Mouse (Mus musculus) lung, adult 2 months (tissue): Measurements from ENCODE around the gene Tcf7l2.

Experiments
- CTCF ChIP-seq: fragments of 200-500 bp; IDR thresholded peaks from 2 replicates; pipeline ENCODE4 v1.5.1; 2011; ENCODE audit warnings: mild to moderate bottlenecking, low read length, control low read depth; ENCODE audit not compliant: insufficient read depth
- POLR2A ChIP-seq: fragments of 200-500 bp; IDR thresholded peaks from 2 replicates; pipeline ENCODE4 v1.6.1; 2011; ENCODE audit warnings: low read depth, mild to moderate bottlenecking, control low read depth, low read length, borderline replicate concordance; ENCODE audit errors: extremely low read depth

GRCm38 (mm10) chr19:55700569-55701282 is 40.9 kb upstream of the Tcf7l2 start:
- no peak for TF ChIP-seq CTCF
- TF ChIP-seq POLR2A: no peak
